Mouse (Mus musculus): ENCODE measurements at regions not wholly inside any gene's neighbourhood (a gene's known extent, or its start where the extent isn't known, plus 50 kb on each side); places are given as distances from the start of the nearest gene placed in this dataset.

DNA sequence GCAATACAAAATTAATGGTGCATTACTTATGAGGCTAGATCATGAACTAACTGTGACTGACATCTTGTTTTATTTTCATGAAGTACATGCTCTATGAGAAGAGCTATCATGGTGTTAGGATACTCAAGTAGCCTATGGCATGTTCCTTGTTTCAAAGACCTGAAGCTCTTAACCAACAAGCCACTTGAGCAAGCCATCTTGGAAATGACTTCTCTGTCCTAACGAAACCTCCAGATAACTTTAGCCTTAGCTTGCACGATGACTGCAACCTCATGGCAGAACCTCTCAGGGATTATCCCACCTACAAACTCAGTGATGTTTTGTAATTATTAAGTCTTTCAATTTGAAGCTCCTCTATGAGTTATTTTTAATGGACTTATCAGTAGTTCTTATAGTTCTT is 362.3 kb upstream of the Marcks start:
- TF ChIP-seq CTCF (IDR thresholded peaks at IDR 0.05; ENCODE audit: borderline replicate concordance, control insufficient read depth, extremely low read depth, insufficient read depth, low read length, poor library complexity) (no peak), POLR2A (IDR thresholded peaks at IDR 0.05; ENCODE audit: control insufficient read depth, extremely low read depth, insufficient read depth, low read length, poor library complexity) (no peak)

Data from thymus, adult 2 months (tissue).